Mouse (Mus musculus) forebrain, embryonic 16.5 days (tissue): ENCODE measurements around the gene Cwh43. TPM values are rescaled to one million over a fixed set of nuclear protein-coding genes. Genes with fewer than 3 reads are reported as not detected.

Experiments
- ATAC-seq: fragments of 200-750 bp; cut with Nextera tagmentation; 2 replicates; pipeline ENCODE4 v1.8.0; 2017; ENCODE audit warnings: mild to moderate bottlenecking, moderate library complexity
- H3K27ac ChIP-seq: fragments of 300-500 bp; sonication (generic); 2 replicates; pipeline ENCODE4 v1.5.1; 2014; ENCODE audit warnings: low read length, control low read depth
- H3K27me3 ChIP-seq: fragments of 300-500 bp; sonication (generic); replicated peaks from 2 replicates; pipeline ENCODE4 v1.6.1; 2014; ENCODE audit warnings: low read length; ENCODE audit not compliant: control insufficient read depth, insufficient read depth
- H3K36me3 ChIP-seq: fragments of 300-500 bp; sonication (generic); 2 replicates; pipeline ENCODE4 v1.6.1; 2014; ENCODE audit not compliant: control insufficient read depth, insufficient read depth
- H3K4me1 ChIP-seq: fragments of 300-500 bp; sonication (generic); replicated peaks from 2 replicates; pipeline ENCODE4 v1.6.1; 2014; ENCODE audit warnings: low read length; ENCODE audit not compliant: control insufficient read depth, insufficient read depth
- H3K4me2 ChIP-seq: fragments of 300-500 bp; sonication (generic); 2 replicates; pipeline ENCODE4 v1.6.1; 2014; ENCODE audit warnings: mild to moderate bottlenecking, low read length, control low read depth
- H3K4me3 ChIP-seq: fragments of 300-500 bp; sonication (generic); replicated peaks from 2 replicates; pipeline ENCODE4 v1.5.1; 2014; ENCODE audit warnings: mild to moderate bottlenecking, low read length, control low read depth
- H3K9ac ChIP-seq: fragments of 300-500 bp; sonication (generic); replicated peaks from 2 replicates; pipeline ENCODE4 v1.6.1; 2014; ENCODE audit warnings: low read depth, low read length, control low read depth
- H3K9me3 ChIP-seq: fragments of 300-500 bp; sonication (generic); 2 replicates; pipeline ENCODE4 v1.6.1; 2016; ENCODE audit warnings: low read length; ENCODE audit not compliant: control insufficient read depth
- WGBS: fragments of 180-500 bp; shearing (Covaris S2); extraction: QIAGEN DNeasy Blood & Tissue Kit; methylation state at CpG from one replicate; pipeline ENCODE4 v1.1.7; 2014; 5-methylcytosine and 5-hydroxymethylcytosine counted together
- polyA plus RNA-seq: library from polyadenylated mRNA; unstranded; fragments of >200 nt; fragmentation: Nextera tagmentation; extraction: Ambion mirVana; gene quantifications from 2 replicates; pipeline ENCODE4 v1.2.1, GENCODE M21; 2015

Gene Cwh43
- polyA plus RNA-seq, 1 experiment from 2014 or later = not detected

DNA sequence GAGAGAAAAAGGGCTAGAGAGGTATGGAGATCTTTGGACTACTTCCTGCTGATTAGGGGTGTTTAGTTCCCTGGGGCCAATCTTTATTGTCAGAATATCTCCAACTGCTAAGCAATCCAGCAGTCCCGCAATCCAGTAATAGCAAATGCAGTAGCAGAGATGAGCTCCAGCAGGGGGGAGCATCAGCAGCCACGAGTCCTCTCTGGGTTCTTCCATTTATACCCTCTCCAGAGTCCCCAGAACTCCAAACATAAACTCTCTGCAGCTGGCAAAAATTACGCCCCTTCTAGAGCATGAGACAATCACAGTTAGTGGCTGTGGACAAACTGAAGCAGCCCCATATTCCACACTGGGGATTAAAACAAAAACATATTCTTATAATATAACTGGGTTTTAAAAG is 36.1 kb upstream of the Cwh43 start:
- H3K27ac ChIP-seq = no peak overlapping the region
- no peak overlapping the region for H3K4me2 ChIP-seq
- H3K9ac ChIP-seq = no peak overlapping the region
- H3K4me3 ChIP-seq = no peak overlapping the region
- H3K27me3 ChIP-seq = no peaks in the 10 kb centered on the region
- WGBS = 47% methylated on average over 3 of the region's 3 CpGs
- no peaks in the 10 kb centered on the region for H3K4me1 ChIP-seq
- ATAC-seq = no peak
- H3K36me3 ChIP-seq = no peaks in the 10 kb centered on the region
- H3K9me3 ChIP-seq = no peaks in the 10 kb centered on the region

DNA sequence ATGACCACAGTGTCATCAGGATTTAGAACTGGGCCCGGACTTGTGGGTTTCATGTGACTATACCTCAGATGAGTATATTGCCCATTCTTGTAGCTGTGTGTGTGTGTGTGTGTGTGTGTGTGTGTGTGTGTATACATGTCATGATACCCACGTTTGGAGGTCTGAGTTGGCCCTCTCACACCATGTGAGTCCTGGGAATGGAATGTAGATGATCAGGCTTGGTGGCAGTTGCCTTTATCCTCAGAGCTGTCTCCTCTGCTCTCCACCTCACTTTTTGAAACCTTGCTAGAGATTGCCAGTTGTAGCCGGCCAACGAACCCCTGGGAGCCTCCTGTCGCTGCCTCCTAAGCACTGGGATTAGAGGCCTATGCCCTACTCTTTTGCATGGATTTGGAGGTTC is 33.3 kb upstream of the Cwh43 start:
- Histone ChIP-seq H3K4me3 (no peak overlapping the region), H3K27me3 (no peaks in the 10 kb centered on the region), H3K36me3 (no peaks in the 10 kb centered on the region), H3K9ac (no peak overlapping the region), H3K4me1 (no peaks in the 10 kb centered on the region), H3K9me3 (no peaks in the 10 kb centered on the region), H3K4me2 (no peak overlapping the region), H3K27ac (no peak overlapping the region)
- no peak for ATAC-seq
- 86% methylated on average over 5 of the region's 5 CpGs for WGBS

DNA sequence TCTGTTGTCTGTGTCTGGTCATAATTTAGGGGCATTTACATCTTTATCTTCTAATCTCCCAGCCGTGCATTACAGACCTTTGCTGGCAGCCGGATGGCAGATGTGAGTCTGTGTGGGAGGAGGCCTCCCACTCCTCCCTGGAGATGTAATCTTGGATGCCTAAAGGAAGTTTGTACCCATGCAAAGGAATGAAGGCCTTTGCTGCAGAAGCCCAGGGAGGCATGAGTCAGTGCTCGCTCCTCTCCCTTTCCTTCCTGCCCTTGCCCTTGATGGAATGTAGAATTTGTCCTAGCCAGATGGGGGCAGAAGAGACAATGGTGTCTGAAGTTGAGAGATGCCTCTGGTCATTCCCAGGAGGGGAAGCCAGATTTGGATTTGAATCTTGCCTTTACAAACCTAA is 32.7 kb upstream of the Cwh43 start:
- Histone ChIP-seq H3K9ac (no peak overlapping the region), H3K4me3 (no peak overlapping the region), H3K9me3 (no peaks in the 10 kb centered on the region), H3K27ac (no peak overlapping the region), H3K36me3 (no peaks in the 10 kb centered on the region), H3K27me3 (no peaks in the 10 kb centered on the region), H3K4me1 (no peaks in the 10 kb centered on the region), H3K4me2 (no peak overlapping the region)
- no peak for ATAC-seq
- 74% methylated on average over 3 of the region's 3 CpGs for whole genome bisulfite sequencing

DNA sequence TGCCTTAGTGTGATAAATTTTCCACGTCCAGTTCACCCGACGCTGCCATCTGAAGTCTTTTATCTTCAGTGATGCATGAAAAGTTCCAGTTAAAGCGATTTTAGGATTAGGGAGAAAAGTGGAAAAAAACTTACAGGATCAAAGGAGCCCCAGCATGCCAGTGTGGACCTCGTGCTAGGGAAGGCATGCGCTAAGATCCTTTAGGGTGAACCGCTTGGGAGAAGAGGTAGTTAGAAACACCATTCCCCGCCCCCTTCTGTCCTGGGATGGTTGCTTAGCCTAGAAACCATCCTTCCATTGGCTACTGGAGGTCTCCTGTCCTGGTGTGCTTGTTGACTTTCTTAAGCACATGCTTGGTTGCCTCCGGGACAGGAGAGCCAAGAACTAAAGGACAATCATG is 29.8 kb upstream of the Cwh43 start:
- 43% methylated on average over 9 of the region's 9 CpGs for WGBS
- no peak overlapping the region for H3K27ac ChIP-seq
- no peaks in the 10 kb centered on the region for H3K36me3 ChIP-seq
- ATAC-seq = no peak
- no peak overlapping the region for H3K9ac ChIP-seq
- no peak overlapping the region for H3K4me3 ChIP-seq
- no peaks in the 10 kb centered on the region for H3K4me1 ChIP-seq
- H3K9me3 ChIP-seq = no peaks in the 10 kb centered on the region
- H3K27me3 ChIP-seq = no peaks in the 10 kb centered on the region
- no peak overlapping the region for H3K4me2 ChIP-seq

DNA sequence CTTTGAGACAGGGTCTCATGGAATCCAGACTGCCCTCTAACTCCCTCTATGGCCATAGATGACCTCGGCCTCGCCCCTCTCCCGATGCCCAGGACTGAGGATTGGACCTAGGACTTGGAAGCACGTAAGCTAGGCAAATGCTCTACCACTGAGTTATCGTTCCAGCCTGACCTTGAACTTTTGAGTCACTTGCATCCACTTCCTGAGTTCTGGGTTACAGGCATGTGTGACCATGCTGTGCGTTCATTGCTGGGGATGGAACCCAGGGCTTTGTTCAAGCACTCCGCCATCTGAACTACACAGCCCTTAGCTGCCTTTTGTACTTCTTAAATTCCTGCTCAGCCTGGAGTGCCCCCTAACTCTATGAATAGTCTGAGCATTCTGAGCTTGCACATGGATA is 29.4 kb upstream of the Cwh43 start:
- 86% methylated on average over 7 of the region's 7 CpGs for WGBS
- Histone ChIP-seq H3K4me2 (no peak overlapping the region), H3K27ac (no peak overlapping the region), H3K9ac (no peak overlapping the region), H3K4me3 (no peak overlapping the region), H3K27me3 (no peaks in the 10 kb centered on the region), H3K9me3 (no peaks in the 10 kb centered on the region), H3K36me3 (no peaks in the 10 kb centered on the region), H3K4me1 (no peaks in the 10 kb centered on the region)
- no peak for ATAC-seq

DNA sequence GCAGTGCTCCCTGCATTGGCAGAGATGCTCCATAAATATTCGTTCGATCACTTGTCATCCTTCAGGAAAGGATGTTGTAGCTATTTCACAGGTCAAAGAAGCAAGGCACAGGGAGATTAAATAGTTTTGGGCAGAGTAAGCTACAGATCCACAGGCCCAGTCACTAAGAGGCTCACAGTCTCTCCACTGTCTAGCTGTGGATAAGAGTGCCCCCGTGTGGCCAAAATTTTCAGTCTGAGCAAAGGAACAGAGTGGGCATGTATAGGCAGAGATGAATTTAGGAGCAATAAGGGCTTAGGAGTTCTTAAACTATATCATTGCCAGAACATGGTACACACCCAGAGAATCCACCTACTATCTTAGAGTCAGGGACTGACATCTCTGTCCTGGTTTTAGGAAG is 26.0 kb upstream of the Cwh43 start:
- Histone ChIP-seq H3K9me3 (no peaks in the 10 kb centered on the region), H3K27me3 (no peaks in the 10 kb centered on the region), H3K36me3 (no peaks in the 10 kb centered on the region), H3K4me3 (no peak overlapping the region), H3K27ac (no peak overlapping the region), H3K4me1 (no peaks in the 10 kb centered on the region), H3K9ac (no peak overlapping the region), H3K4me2 (no peak overlapping the region)
- 30% methylated on average over 3 of the region's 3 CpGs for WGBS
- ATAC-seq = peak; percentile 87

DNA sequence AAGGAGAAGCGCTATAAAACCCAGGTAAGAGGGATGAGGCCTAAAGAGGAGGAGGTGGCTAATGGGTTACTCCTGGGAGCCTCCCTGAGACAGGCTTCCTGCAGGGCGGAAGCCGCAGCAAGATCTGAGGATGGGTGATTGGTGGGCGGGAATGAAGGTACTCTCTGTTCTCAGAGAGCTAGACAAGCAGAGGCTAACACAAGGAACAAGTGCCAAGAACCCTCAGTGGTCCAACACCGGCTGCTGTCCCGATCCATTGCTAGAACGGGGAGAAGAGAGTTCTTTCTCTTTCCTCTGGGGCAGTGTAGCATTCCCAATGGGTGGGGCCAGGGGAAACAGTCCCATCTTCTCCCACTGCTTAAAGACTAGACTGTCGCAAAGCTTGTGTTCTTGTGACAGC is 25.0 kb upstream of the Cwh43 start:
- 56% methylated on average over 8 of the region's 8 CpGs for WGBS
- H3K9me3 ChIP-seq = no peaks in the 10 kb centered on the region
- H3K4me1 ChIP-seq = no peaks in the 10 kb centered on the region
- no peak overlapping the region for H3K4me2 ChIP-seq
- no peak overlapping the region for H3K4me3 ChIP-seq
- H3K27me3 ChIP-seq = no peaks in the 10 kb centered on the region
- 0 out of 2 replicates have a peak, but pooled peaks have one; percentile 10 for ATAC-seq
- H3K27ac ChIP-seq = no peak overlapping the region
- H3K36me3 ChIP-seq = no peaks in the 10 kb centered on the region
- no peak overlapping the region for H3K9ac ChIP-seq

DNA sequence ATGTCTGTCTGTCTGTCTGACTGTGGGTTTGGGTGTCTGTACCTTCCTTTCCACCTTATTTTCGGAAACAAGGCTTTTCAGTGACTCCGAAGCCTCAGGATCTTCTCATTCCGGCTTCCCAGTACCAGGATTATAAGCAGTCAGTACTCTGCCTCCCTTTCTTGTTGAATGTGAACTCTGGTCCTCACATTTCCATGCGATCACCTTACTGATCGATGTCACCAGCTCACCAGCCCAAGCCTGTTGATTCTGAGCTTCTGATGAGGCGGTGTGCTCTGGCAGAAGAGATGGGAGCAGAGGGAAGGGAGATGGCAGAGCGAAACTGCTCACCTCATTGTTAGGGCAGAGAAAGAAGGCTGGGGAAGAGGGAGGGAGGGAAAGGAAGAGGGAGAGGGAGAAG is 24.4 kb upstream of the Cwh43 start:
- Histone ChIP-seq H3K4me3 (no peak overlapping the region), H3K9me3 (no peaks in the 10 kb centered on the region), H3K27ac (no peak overlapping the region), H3K4me1 (no peaks in the 10 kb centered on the region), H3K9ac (no peak overlapping the region), H3K36me3 (no peaks in the 10 kb centered on the region), H3K4me2 (no peak overlapping the region), H3K27me3 (no peaks in the 10 kb centered on the region)
- WGBS = 77% methylated on average over 7 of the region's 7 CpGs
- no peak for ATAC-seq

DNA sequence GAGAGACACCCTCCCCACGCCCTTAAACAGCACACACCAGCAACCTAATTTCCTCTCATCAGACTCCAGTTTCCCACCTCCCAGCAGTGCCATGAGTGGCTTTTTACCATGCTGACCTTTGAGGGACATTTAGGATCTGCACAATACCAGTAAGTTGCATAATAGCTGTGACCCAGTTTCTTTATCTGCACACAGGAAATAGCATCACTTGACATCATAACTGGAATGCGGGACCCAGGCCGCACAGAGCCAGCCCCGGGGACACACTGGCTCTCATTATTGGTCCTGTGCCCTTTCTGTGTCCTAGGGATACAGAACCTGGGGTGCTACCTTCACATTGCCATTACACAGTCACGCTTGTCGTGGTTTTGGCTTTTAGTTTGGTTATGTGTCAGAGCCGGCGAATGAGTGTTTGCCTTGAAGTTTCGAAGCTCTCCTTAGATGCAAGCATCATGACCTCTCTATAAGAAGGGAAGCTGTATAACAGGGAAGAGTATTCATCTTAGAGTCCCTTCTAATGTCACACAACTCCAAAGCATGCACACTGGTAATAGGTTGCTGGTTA is 23.8 kb upstream of the Cwh43 start:
- Histone ChIP-seq H3K27me3 (no peaks in the 10 kb centered on the region), H3K27ac (no peak overlapping the region), H3K4me2 (no peak overlapping the region), H3K4me3 (no peak overlapping the region), H3K36me3 (no peaks in the 10 kb centered on the region), H3K4me1 (no peaks in the 10 kb centered on the region), H3K9me3 (no peaks in the 10 kb centered on the region), H3K9ac (no peak overlapping the region)
- WGBS = 86% methylated on average over 9 of the region's 9 CpGs
- ATAC-seq = 0 out of 2 replicates have a peak, but pooled peaks have one; percentile 23
